8 mouse cellular contexts compared by ENCODE assay signal in genomic region chr2:165884577-165885224, GRCm38 (mm10). TPM values are rescaled to one million over a fixed set of nuclear protein-coding genes. Genes with fewer than 3 reads are reported as not detected.
DNase-seq lines count a peak whose midpoint lies in the region; ATAC-seq and TF ChIP-seq lines count a peak whose summit lies in the region.

No protein-coding gene starts in this region.

- H3K9me3 ChIP-seq in embryonic facial prominence, embryonic 14.5 days (ENCODE audit: control insufficient read depth, low read length) = no peaks in the 10 kb centered on the region
- H3K9me3 ChIP-seq in limb, embryonic 13.5 days = no peaks in the 10 kb centered on the region
- no peaks in the 10 kb centered on the region for H3K9me3 ChIP-seq in midbrain, embryonic 15.5 days

- H3K27ac ChIP-seq in bone marrow, adult 2 months (ENCODE audit: control insufficient read depth, insufficient read depth, low read depth, low read length, poor library complexity) = peak overlapping the region; percentile 99
- H3K27ac ChIP-seq in embryonic facial prominence, embryonic 14.5 days (replicated peaks; ENCODE audit: low read depth, low read length) = peak overlapping the region; percentile 99
- H3K27ac ChIP-seq in limb, embryonic 13.5 days = peak overlapping the region; percentile 99
- H3K27ac ChIP-seq in midbrain, embryonic 15.5 days = peak overlapping the region; percentile 100

- peaks cover 23% of the 10 kb centered on the region for H3K4me1 ChIP-seq in bone marrow, adult 2 months (ENCODE audit: control insufficient read depth, insufficient read depth, low read length)
- peaks cover 89% of the 10 kb centered on the region for H3K4me1 ChIP-seq in embryonic facial prominence, embryonic 14.5 days (ENCODE audit: control insufficient read depth, insufficient read depth, low read length)
- peaks cover 100% of the 10 kb centered on the region for H3K4me1 ChIP-seq in limb, embryonic 13.5 days
- peaks cover 95% of the 10 kb centered on the region for H3K4me1 ChIP-seq in midbrain, embryonic 15.5 days

- peak overlapping the region; percentile 58 for H3K4me3 ChIP-seq in bone marrow, adult 2 months (replicated peaks; ENCODE audit: control insufficient read depth, low read depth, low read length)
- H3K4me3 ChIP-seq in embryonic facial prominence, embryonic 14.5 days (ENCODE audit: low read depth, low read length) = peak overlapping the region; percentile 36
- H3K4me3 ChIP-seq in limb, embryonic 13.5 days = peak overlapping the region; percentile 42
- H3K4me3 ChIP-seq in midbrain, embryonic 15.5 days = peak overlapping the region; percentile 39

- peaks cover 4% of the 10 kb centered on the region; the same call in 1 of the 2 replicates for H3K36me3 ChIP-seq in embryonic facial prominence, embryonic 14.5 days (ENCODE audit: control insufficient read depth, insufficient read depth, low read length)
- H3K36me3 ChIP-seq in limb, embryonic 13.5 days = no peaks in the 10 kb centered on the region
- H3K36me3 ChIP-seq in midbrain, embryonic 15.5 days (replicated peaks) = no peaks in the 10 kb centered on the region

- TF ChIP-seq CTCF in bone marrow, adult 2 months (IDR thresholded peaks at IDR 0.05; ENCODE audit: control insufficient read depth, insufficient read depth, low read length) = no peak

- peak; percentile 44; the same call in 1 of the 2 replicates for TF ChIP-seq POLR2A in bone marrow, adult 2 months (IDR thresholded peaks at IDR 0.05; ENCODE audit: borderline replicate concordance, control insufficient read depth, low read depth, low read length)

- H3K27me3 ChIP-seq in embryonic facial prominence, embryonic 14.5 days (replicated peaks; ENCODE audit: control insufficient read depth, insufficient read depth, low read length) = no peaks in the 10 kb centered on the region
- H3K27me3 ChIP-seq in limb, embryonic 13.5 days = no peaks in the 10 kb centered on the region
- H3K27me3 ChIP-seq in midbrain, embryonic 15.5 days (replicated peaks) = no peaks in the 10 kb centered on the region

- peak overlapping the region; percentile 62 for H3K4me2 ChIP-seq in embryonic facial prominence, embryonic 14.5 days (ENCODE audit: low read depth, low read length)
- peak overlapping the region; percentile 77 for H3K4me2 ChIP-seq in limb, embryonic 13.5 days (replicated peaks)
- H3K4me2 ChIP-seq in midbrain, embryonic 15.5 days = peak overlapping the region; percentile 61

- DNase-seq in A20 (ENCODE audit: low read depth, low spot score) = peak; percentile 98
- peak; percentile 94 for DNase-seq in embryonic facial prominence, embryonic 14.5 days (ENCODE audit: low spot score)
- DNase-seq in heart, adult 8-10 months (ENCODE audit: low spot score) = peak; percentile 99
- peak; percentile 97 to 99 for DNase-seq in kidney, adult 8-10 months
- peak; percentile 96 to 98 for DNase-seq in spleen, adult 18-20 months

- H3K9ac ChIP-seq in embryonic facial prominence, embryonic 14.5 days (ENCODE audit: low read depth, low read length) = peak overlapping the region; percentile 67
- H3K9ac ChIP-seq in limb, embryonic 13.5 days = peak overlapping the region; percentile 70
- peak overlapping the region; percentile 70; the same call in 1 of the 2 replicates for H3K9ac ChIP-seq in midbrain, embryonic 15.5 days

- WGBS in bone marrow, adult 2 months = 5% methylated on average over 21 of the region's 21 CpGs
- WGBS in embryonic facial prominence, embryonic 14.5 days = 6% methylated on average over 18 of the region's 21 CpGs
- WGBS in limb, embryonic 13.5 days = 5% methylated on average over 21 of the region's 21 CpGs
- 3% methylated on average over 21 of the region's 21 CpGs for WGBS in midbrain, embryonic 15.5 days

- ATAC-seq in embryonic facial prominence, embryonic 14.5 days (ENCODE audit: low read depth) = peak; percentile 56
- ATAC-seq in limb, embryonic 13.5 days (ENCODE audit: low FRiP score, low read depth) = peak; percentile 65; the same call in 1 of the 2 replicates
- peak; percentile 69 for ATAC-seq in midbrain, embryonic 15.5 days (replicated peaks)

RNA-seq across cellular contexts. Expression of gene Zmynd8, which starts 14.1 kb away (rescaled TPM):
- 34.1 and 75.2 TPM in 2 replicates for polyA plus RNA-seq in bone marrow, adult 2 months (2011; ENCODE audit: insufficient read depth, insufficient read length, low replicate concordance, missing spikeins)
- 28.6 and 32.7 TPM in 2 replicates for polyA plus RNA-seq in embryonic facial prominence, embryonic 14.5 days (2014; fragmentation: Nextera tagmentation; extraction: Ambion mirVana)
- total RNA-seq in heart, adult 8-10 months (2022) = 10 to 100 TPM; 35.5 to 60.5 (median 45.4) TPM
- 59.4 and 65.7 TPM in 2 replicates for polyA plus RNA-seq in limb, embryonic 13.5 days (2015; fragmentation: Nextera tagmentation; extraction: Ambion mirVana)
- 89.8 and 93.3 TPM in 2 replicates for polyA plus RNA-seq in midbrain, embryonic 15.5 days (2015; fragmentation: Nextera tagmentation; extraction: Ambion mirVana)

Comparison
In these comparisons a context has a peak if more than half of its experiments do, and no peak if none do; other contexts are left out.
1. Peak in every context shown above with its lines: DNase-seq, ATAC-seq, H3K4me3 ChIP-seq and H3K27ac ChIP-seq.